Mouse (Mus musculus) ovary, postnatal 36 days (tissue): ENCODE measurements around the gene Foxd1.

Experiments used
- DNase-seq: peaks from one replicate; pipeline ENCODE4 v3.0.0; 2022; ENCODE audit warnings: low spot score, mixed read lengths

Gene Foxd1

GRCm38 (mm10) chr13:98389092-98389491 lies 35.0 kb downstream of the Foxd1 start:
- DNase-seq, result no peak

GRCm38 (mm10) chr13:98390363-98390762 lies 36.3 kb downstream of the Foxd1 start:
- no peak for DNase-seq

GRCm38 (mm10) chr13:98390771-98391634 lies 37.0 kb downstream of the Foxd1 start:
- peak; percentile 29 for DNase-seq

GRCm38 (mm10) chr13:98391635-98391990 lies 37.6 kb downstream of the Foxd1 start:
- DNase-seq, result no peak

- no peak for DNase-seq
Observed at GRCm38 (mm10) chr13:98392031-98392430, 38.0 kb downstream of the Foxd1 start.

- DNase-seq, result no peak
Observed at GRCm38 (mm10) chr13:98393356-98394070, 39.5 kb downstream of the Foxd1 start.
